Mouse (Mus musculus) CH12.LX (cell line): ENCODE data around the gene Hlf.

Experiments used
- CTCF ChIP-seq, 2 experiments: IDR thresholded peaks in 1 of 2; conservative IDR thresholded peaks in 1 of 2; 2 replicates each; pipeline ENCODE4 v1.5.1; 2011 to 2012; ENCODE audit warnings: low read depth in 2 of 2, low read length in 2 of 2, improper control_type of control experiment in 1 of 2, inconsistent platforms in 1 of 2, mild to moderate bottlenecking in 1 of 2, moderate library complexity in 1 of 2
- E2F4 ChIP-seq: IDR thresholded peaks from 2 replicates; pipeline ENCODE4 v1.6.1; 2011; ENCODE audit warnings: low read depth, low read length, improper control_type of control experiment; ENCODE audit not compliant: insufficient replicate concordance
- EP300 ChIP-seq: IDR thresholded peaks from 2 replicates; pipeline ENCODE4 v1.6.1; 2011; ENCODE audit warnings: low read length, improper control_type of control experiment
- ETS1 ChIP-seq: conservative IDR thresholded peaks from 2 replicates; pipeline ENCODE4 v1.6.1; 2012; ENCODE audit warnings: low read depth, mild to moderate bottlenecking, inconsistent platforms, low read length, improper control_type of control experiment, moderate library complexity
- IRF4 ChIP-seq: IDR thresholded peaks from 2 replicates; pipeline ENCODE4 v1.6.1; 2014; ENCODE audit warnings: low read depth, mild to moderate bottlenecking, inconsistent platforms, low read length, improper control_type of control experiment
- NELFE ChIP-seq: IDR thresholded peaks from 2 replicates; pipeline ENCODE4 v1.6.1; 2011; ENCODE audit warnings: low read depth, low read length, improper control_type of control experiment
- POLR2A ChIP-seq: IDR thresholded peaks from 2 replicates; pipeline ENCODE4 v1.6.1; 2011; ENCODE audit warnings: low read depth, mild to moderate bottlenecking, improper control_type of control experiment, low read length
- RCOR1 ChIP-seq: conservative IDR thresholded peaks from 2 replicates; pipeline ENCODE4 v1.6.1; 2012; ENCODE audit warnings: low read depth, mild to moderate bottlenecking, inconsistent platforms, low read length, improper control_type of control experiment
- SMC3 ChIP-seq: IDR thresholded peaks from 2 replicates; pipeline ENCODE4 v1.6.1; 2011; ENCODE audit warnings: low read depth, low read length, improper control_type of control experiment
- TBP ChIP-seq: conservative IDR thresholded peaks from 2 replicates; pipeline ENCODE4 v1.6.1; 2011; ENCODE audit warnings: low read depth, low read length, improper control_type of control experiment
- TCF12 ChIP-seq: IDR thresholded peaks from 2 replicates; pipeline ENCODE4 v1.6.1; 2014; ENCODE audit warnings: low read depth, mild to moderate bottlenecking, inconsistent platforms, low read length, improper control_type of control experiment
- ZKSCAN1 ChIP-seq: IDR thresholded peaks from 2 replicates; pipeline ENCODE4 v1.6.1; 2012; ENCODE audit warnings: low read depth, inconsistent platforms, low read length, improper control_type of control experiment, borderline replicate concordance
- ZNF384 ChIP-seq: IDR thresholded peaks from 2 replicates; pipeline ENCODE4 v1.6.1; 2012; ENCODE audit warnings: low read depth, low read length, improper control_type of control experiment, inconsistent platforms

GRCm38 (mm10) chr11:90417011-90417410, 26.3 kb upstream of the Hlf start:
- no peak for TF ChIP-seq POLR2A
- no peak for TF ChIP-seq TBP
- TF ChIP-seq CTCF (conservative IDR thresholded peaks at IDR 0.05 in 1 of 2, IDR thresholded peaks at IDR 0.05 in 1 of 2; ENCODE audit: low read depth in 2 of 2, low read length in 2 of 2), result no peak
- no peak for TF ChIP-seq SMC3
- no peak for TF ChIP-seq EP300
- TF ChIP-seq NELFE, result no peak
- TF ChIP-seq RCOR1, result no peak
- TF ChIP-seq ETS1, result no peak
- no peak for TF ChIP-seq E2F4
- TF ChIP-seq ZNF384, result no peak
- no peak for TF ChIP-seq TCF12
- no peak for TF ChIP-seq ZKSCAN1
- no peak for TF ChIP-seq IRF4
